Mouse (Mus musculus) stomach, embryonic 15.5 days (tissue): ENCODE data around the gene Pold4. TPM values are rescaled to one million over a fixed set of nuclear protein-coding genes. Genes with fewer than 3 reads are reported as not detected.
A peak's percentile ranks its signal among the peaks of the same experiment; 100 is the strongest.

Experiments used
- ATAC-seq: fragments of 200-750 bp; cut with Nextera tagmentation; 2 replicates; pipeline ENCODE4 v1.8.0; 2017; ENCODE audit warnings: low read depth, moderate number of reproducible peaks, moderate TSS enrichment; ENCODE audit not compliant: insufficient read depth, low FRiP score
- H3K27ac ChIP-seq: fragments of 300-500 bp; sonication (generic); 2 replicates; pipeline ENCODE4 v1.5.1; 2015; ENCODE audit warnings: mild to moderate bottlenecking, inconsistent platforms
- H3K27me3 ChIP-seq: fragments of 300-500 bp; sonication (generic); replicated peaks from 2 replicates; pipeline ENCODE4 v1.6.1; 2015; ENCODE audit warnings: inconsistent platforms
- H3K36me3 ChIP-seq: fragments of 300-500 bp; sonication (generic); 2 replicates; pipeline ENCODE4 v1.6.1; 2015; ENCODE audit warnings: inconsistent platforms
- H3K4me1 ChIP-seq: fragments of 300-500 bp; sonication (generic); 2 replicates; pipeline ENCODE4 v1.6.1; 2015; ENCODE audit warnings: inconsistent platforms
- H3K4me2 ChIP-seq: fragments of 300-500 bp; sonication (generic); 2 replicates; pipeline ENCODE4 v1.6.1; 2015; ENCODE audit warnings: mild to moderate bottlenecking, inconsistent platforms
- H3K4me3 ChIP-seq: fragments of 300-500 bp; sonication (generic); replicated peaks from 2 replicates; pipeline ENCODE4 v1.5.1; 2015; ENCODE audit warnings: inconsistent platforms
- H3K9ac ChIP-seq: fragments of 300-500 bp; sonication (generic); 2 replicates; pipeline ENCODE4 v1.6.1; 2015; ENCODE audit warnings: inconsistent platforms
- H3K9me3 ChIP-seq: fragments of 300-500 bp; sonication (generic); 2 replicates; pipeline ENCODE4 v1.6.1; 2016; ENCODE audit warnings: inconsistent platforms
- WGBS: fragments of 180-500 bp; shearing (Covaris S2); methylation state at CpG from one replicate; pipeline ENCODE4 v1.1.7; 2015; 5-methylcytosine and 5-hydroxymethylcytosine counted together
- polyA plus RNA-seq: library from polyadenylated mRNA; unstranded; fragments of >200 nt; fragmentation: Nextera tagmentation; extraction: Ambion mirVana; gene quantifications from 2 replicates; pipeline ENCODE4 v1.2.1, GENCODE M21; 2015

The Pold4 gene
- polyA plus RNA-seq, 1 experiment from 2014 or later: 36.4 TPM

DNA sequence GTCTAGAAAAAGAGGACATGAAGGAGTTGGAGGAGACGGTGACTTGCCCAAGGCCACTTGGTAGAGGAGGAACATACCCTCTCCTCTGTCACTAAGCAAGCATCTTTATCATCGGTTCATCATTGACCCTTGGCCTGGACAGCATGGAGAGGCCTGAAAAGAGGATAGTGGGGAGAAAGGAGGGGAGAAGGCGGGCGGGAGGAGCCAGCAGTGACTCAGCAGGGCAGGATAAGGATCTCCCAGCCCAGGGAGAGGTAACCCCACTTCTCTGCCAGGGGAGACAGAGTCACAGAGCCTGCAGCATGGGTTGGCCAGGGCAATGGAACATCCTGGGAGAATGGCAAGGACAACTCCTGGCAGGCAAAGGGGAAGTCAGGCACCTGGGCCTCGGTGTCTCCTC is 23.1 kb upstream of the Pold4 start:
- H3K9me3 ChIP-seq: no peaks in the 10 kb centered on the region
- no peak for ATAC-seq
- no peaks in the 10 kb centered on the region for H3K27me3 ChIP-seq

DNA sequence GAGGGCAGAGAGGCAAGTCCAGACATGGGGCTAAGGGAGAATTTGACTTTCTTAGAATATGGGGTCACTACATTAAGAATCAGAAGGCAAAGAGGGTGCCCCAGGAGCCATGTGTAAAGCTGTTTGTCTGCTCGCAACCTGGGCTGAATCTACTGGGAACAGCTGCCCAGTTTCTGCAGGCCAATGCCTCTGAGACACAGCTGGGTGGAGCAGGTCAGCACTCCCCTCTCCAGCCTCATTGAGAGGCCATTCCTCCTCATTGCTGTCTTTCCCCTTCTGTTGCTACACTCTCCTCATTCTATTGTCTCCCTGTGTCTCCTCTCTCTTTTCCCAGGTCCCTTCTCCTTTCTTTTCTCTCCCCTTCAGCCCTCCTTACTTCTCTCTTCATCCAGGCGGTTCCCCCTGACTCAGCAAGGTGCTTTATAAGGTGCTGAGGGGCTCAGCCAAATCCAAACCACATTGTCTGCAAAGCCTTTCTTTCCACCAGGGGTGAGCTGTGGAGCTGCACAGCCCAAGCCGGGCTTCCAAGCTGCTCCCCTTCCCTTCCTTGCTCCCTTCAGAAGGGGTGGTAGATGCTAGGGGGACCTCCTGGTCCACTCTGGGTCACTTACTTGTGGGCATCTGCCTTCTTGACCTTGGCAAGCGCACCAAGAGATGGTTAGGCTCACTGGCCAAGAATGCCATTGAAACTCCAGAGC is 19.7 kb upstream of the Pold4 start:
- Histone ChIP-seq H3K36me3 (no peaks in the 10 kb centered on the region), H3K9me3 (no peaks in the 10 kb centered on the region), H3K27ac (no peak overlapping the region), H3K9ac (no peak overlapping the region), H3K4me3 (no peak overlapping the region), H3K27me3 (no peaks in the 10 kb centered on the region), H3K4me1 (peaks cover 33% of the 10 kb centered on the region), H3K4me2 (no peak overlapping the region)
- 46% methylated on average over 4 of the region's 4 CpGs for WGBS
- ATAC-seq: no peak

More for the DNA sequence above, 23.1 kb upstream of the Pold4 start:
- H3K36me3 ChIP-seq: no peaks in the 10 kb centered on the region
- H3K4me1 ChIP-seq: peaks cover 12% of the 10 kb centered on the region
- no peak overlapping the region for H3K4me3 ChIP-seq
- no peak overlapping the region for H3K27ac ChIP-seq
- H3K4me2 ChIP-seq: no peak overlapping the region
- WGBS: 76% methylated on average over 5 of the region's 5 CpGs
- no peak overlapping the region for H3K9ac ChIP-seq

- ATAC-seq: peak; percentile 3; the same call in 1 of the 2 replicates
- Histone ChIP-seq H3K9me3 (no peaks in the 10 kb centered on the region), H3K4me3 (peak overlapping the region; percentile 57), H3K27ac (peak overlapping the region; percentile 92), H3K27me3 (no peaks in the 10 kb centered on the region), H3K4me1 (peaks cover 42% of the 10 kb centered on the region), H3K4me2 (peak overlapping the region; percentile 92), H3K36me3 (no peaks in the 10 kb centered on the region), H3K9ac (peak overlapping the region; percentile 91; the same call in 1 of the 2 replicates)
- 10% methylated on average over 9 of the region's 9 CpGs for WGBS
These were observed 18.1 kb upstream of the Pold4 start for GRCm38 (mm10) chr19:4213524-4213974.

GRCm38 (mm10) chr19:4214071-4214770 is 17.5 kb upstream of the Pold4 start, which contains the start of the genes Clcf1 and AC109138.7:
TSS of gene Clcf1 (plus strand) at chr19:4214238.
TSS of gene AC109138.7 (plus strand) at chr19:4214357.
- peak; percentile 40 for ATAC-seq
- peak within 1 kb of the TSS; percentile 92 for H3K4me2 ChIP-seq
- peak within 1 kb of the TSS; percentile 91 for H3K9ac ChIP-seq
- peak within 1 kb of the TSS; percentile 57 for H3K4me3 ChIP-seq
- H3K27ac ChIP-seq: peak within 1 kb of the TSS; percentile 92
- H3K9me3 ChIP-seq: no peaks in the 10 kb centered on the region
- H3K36me3 ChIP-seq: no peaks in the 10 kb centered on the region
- H3K27me3 ChIP-seq: no peaks in the 10 kb centered on the region
- under 1% methylated on average over 46 of the region's 49 CpGs for WGBS
- H3K4me1 ChIP-seq: peaks cover 42% of the 10 kb centered on the region

DNA sequence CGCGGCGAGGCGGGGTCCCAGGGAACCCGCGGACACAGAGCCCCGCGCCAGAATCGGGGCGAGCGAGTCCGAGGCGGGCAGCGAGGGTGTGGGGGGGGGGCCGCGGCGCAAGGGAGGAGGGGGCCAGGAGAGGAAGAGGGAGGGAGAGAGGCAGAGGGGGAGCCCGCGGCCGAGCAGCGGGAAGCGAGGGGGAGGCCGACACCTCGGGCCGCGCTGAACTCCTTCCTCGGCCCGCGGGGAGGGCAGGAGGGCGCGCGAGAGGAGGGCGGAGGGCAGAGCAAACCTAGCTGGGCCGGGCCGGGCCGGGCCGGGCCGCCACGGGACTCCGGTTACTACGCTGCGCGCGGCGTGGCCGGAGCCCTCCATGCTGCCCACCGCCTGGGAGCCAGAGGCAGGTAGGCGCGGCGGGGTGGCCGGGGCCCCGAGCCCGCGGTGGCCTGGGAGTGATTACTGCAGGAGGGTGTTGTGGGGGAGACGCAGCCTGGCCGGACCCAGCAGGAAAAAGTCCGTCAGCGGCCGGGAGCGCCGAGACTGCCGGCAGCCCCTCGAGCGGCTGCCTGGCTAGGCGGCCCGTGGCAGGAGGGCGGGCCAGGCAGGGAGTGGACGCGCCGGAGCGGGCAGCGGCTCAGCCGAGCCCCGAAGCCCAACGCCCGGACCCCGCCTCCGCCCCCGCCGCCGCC is 16.8 kb upstream of the Pold4 start:
- ATAC-seq: peak; percentile 25; the same call in 1 of the 2 replicates

GRCm38 (mm10) chr19:4215451-4215840 is 16.3 kb upstream of the Pold4 start:
- H3K27ac ChIP-seq: peak overlapping the region; percentile 92
- H3K4me3 ChIP-seq: peak overlapping the region; percentile 57
- no peaks in the 10 kb centered on the region for H3K36me3 ChIP-seq
- WGBS: under 1% methylated on average over 16 of the region's 21 CpGs
- H3K4me2 ChIP-seq: peak overlapping the region; percentile 92
- peaks cover 50% of the 10 kb centered on the region for H3K4me1 ChIP-seq
- no peaks in the 10 kb centered on the region for H3K27me3 ChIP-seq
- no peak for ATAC-seq
- no peaks in the 10 kb centered on the region for H3K9me3 ChIP-seq
- H3K9ac ChIP-seq: peak overlapping the region; percentile 91; the same call in 1 of the 2 replicates

More for the DNA sequence above, 16.8 kb upstream of the Pold4 start:
- H3K4me2 ChIP-seq: peak overlapping the region; percentile 92
- no peaks in the 10 kb centered on the region for H3K9me3 ChIP-seq
- H3K36me3 ChIP-seq: no peaks in the 10 kb centered on the region
- H3K4me1 ChIP-seq: peaks cover 45% of the 10 kb centered on the region
- H3K27ac ChIP-seq: peak overlapping the region; percentile 92
- under 1% methylated on average over 63 of the region's 81 CpGs for WGBS
- peak overlapping the region; percentile 91 for H3K9ac ChIP-seq
- no peaks in the 10 kb centered on the region for H3K27me3 ChIP-seq
- peak overlapping the region; percentile 57 for H3K4me3 ChIP-seq

DNA sequence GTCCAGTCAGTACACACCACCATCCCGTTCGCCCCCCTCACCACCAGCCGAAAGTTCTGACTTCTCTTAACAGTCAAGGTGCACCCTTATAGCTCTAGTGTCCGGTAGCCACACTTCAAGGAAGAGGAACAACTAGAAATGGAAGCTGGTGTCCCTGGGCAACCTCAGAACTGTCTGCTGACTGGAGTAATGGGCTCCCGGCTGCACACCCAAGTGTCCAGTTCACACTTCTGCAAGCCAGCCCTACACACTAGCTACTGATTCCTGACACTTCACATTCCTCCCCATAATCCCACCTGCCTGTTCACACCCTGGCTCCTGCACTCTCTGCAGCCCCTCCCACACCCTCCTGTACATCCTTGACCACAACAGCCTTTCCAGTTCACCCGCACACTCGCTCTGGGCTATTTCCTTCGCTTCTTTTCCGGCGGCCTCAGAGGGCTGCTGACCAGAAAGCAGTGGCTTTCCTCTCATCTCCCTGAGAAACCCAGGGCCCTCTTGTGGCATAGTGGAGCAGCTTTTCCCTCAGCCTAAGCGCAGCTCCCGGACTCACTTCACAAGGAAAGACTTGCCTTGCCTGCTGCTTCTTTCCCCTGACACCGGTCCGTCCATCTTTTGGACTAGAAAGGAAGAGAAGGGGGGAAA is 15.5 kb upstream of the Pold4 start:
- no peaks in the 10 kb centered on the region for H3K9me3 ChIP-seq
- no peaks in the 10 kb centered on the region for H3K27me3 ChIP-seq
- no peak overlapping the region for H3K9ac ChIP-seq
- peak overlapping the region; percentile 92 for H3K4me2 ChIP-seq
- 11% methylated on average over 14 of the region's 14 CpGs for WGBS
- no peak for ATAC-seq
- peaks cover 57% of the 10 kb centered on the region for H3K4me1 ChIP-seq
- H3K36me3 ChIP-seq: no peaks in the 10 kb centered on the region
- H3K4me3 ChIP-seq: peak overlapping the region; percentile 57
- H3K27ac ChIP-seq: peak overlapping the region; percentile 57

DNA sequence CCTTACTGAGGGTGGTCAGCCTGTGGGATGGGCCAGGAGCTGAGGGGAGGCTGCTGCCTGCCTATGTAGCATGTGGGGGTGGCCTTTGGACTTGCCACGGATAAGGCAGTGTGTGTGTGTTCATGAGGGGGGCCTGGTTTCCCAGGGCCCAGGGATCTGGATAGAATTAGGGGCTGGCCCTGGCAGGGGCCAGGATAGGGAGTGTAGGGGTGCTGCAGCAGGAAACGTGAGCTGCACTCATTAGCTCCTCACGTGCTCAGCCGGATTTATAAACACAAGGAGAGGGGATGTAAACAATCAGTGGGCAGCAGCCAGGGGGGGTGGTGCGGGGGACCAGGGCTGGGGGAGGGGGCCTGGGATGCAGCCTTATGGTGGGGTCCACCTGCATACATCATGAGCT is 14.6 kb upstream of the Pold4 start:
- peak overlapping the region; percentile 57 for H3K27ac ChIP-seq
- peak overlapping the region; percentile 57; the same call in 1 of the 2 replicates for H3K4me3 ChIP-seq
- 15% methylated on average over 5 of the region's 5 CpGs for WGBS
- no peak for ATAC-seq
- H3K9ac ChIP-seq: peak overlapping the region; percentile 24; the same call in 1 of the 2 replicates
- H3K4me2 ChIP-seq: peak overlapping the region; percentile 92
- no peaks in the 10 kb centered on the region for H3K9me3 ChIP-seq
- H3K36me3 ChIP-seq: no peaks in the 10 kb centered on the region
- H3K27me3 ChIP-seq: no peaks in the 10 kb centered on the region
- peaks cover 67% of the 10 kb centered on the region for H3K4me1 ChIP-seq

- Histone ChIP-seq H3K9me3 (no peaks in the 10 kb centered on the region), H3K4me2 (peak overlapping the region; percentile 92; the same call in 1 of the 2 replicates), H3K4me3 (no peak overlapping the region), H3K27me3 (no peaks in the 10 kb centered on the region), H3K9ac (no peak overlapping the region), H3K4me1 (peaks cover 67% of the 10 kb centered on the region), H3K36me3 (no peaks in the 10 kb centered on the region), H3K27ac (peak overlapping the region; percentile 57)
- WGBS: 30% methylated on average over 3 of the region's 3 CpGs
- ATAC-seq: no peak
These were observed 13.8 kb upstream of the Pold4 start for GRCm38 (mm10) chr19:4217855-4218254.

DNA sequence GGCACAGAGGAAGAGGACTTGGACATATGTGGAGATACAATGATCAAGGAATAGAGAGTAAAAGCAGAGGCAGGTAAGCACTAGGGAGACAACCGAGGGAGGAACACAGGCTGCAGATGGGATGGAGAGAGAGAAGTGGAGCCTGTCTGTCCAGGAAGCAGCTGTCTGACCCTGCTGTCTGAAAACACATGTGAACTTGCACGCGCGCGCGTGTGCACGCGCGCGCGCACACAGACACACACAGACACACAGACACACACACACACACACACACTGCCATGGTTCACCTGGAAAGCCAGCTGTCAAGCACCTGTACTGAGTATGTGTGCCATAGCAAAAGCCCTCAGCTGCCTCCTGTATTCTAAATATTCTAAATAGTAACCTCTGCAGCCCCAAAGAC is 13.4 kb upstream of the Pold4 start:
- Histone ChIP-seq H3K27me3 (no peaks in the 10 kb centered on the region), H3K36me3 (no peaks in the 10 kb centered on the region), H3K27ac (peak overlapping the region; percentile 57), H3K4me1 (peaks cover 63% of the 10 kb centered on the region), H3K4me2 (no peak overlapping the region), H3K4me3 (no peak overlapping the region), H3K9ac (no peak overlapping the region), H3K9me3 (no peaks in the 10 kb centered on the region)
- ATAC-seq: no peak
- WGBS: 80% methylated on average over 11 of the region's 11 CpGs

DNA sequence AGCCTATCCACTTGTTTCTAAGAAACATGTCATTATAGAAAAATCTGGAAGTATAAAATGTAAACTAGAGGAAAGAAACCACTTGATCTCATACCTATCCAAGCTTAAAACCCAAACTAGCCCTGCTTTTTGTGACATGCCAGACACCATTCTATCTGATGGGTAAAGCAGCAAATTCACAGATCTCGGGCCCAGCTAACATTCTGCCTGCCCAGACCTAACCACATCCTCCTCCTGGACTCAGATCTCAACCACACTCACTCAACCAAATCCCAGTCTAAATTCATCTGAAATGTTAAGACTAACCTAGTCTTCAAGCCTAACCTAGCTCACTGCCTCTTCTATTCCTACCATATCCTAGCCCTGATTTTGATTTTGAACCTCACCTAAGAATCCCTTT is 12.9 kb upstream of the Pold4 start:
- Histone ChIP-seq H3K4me3 (no peak overlapping the region), H3K9me3 (no peaks in the 10 kb centered on the region), H3K4me2 (no peak overlapping the region), H3K36me3 (no peaks in the 10 kb centered on the region), H3K9ac (no peak overlapping the region), H3K4me1 (peaks cover 58% of the 10 kb centered on the region), H3K27ac (no peak overlapping the region), H3K27me3 (no peaks in the 10 kb centered on the region)
- WGBS: 64% methylated on average over 1 of the region's 1 CpGs
- ATAC-seq: no peak
